8 mouse cellular contexts compared by ENCODE assay signal in genomic region chr19:56723331-56724125, GRCm38 (mm10). TPM values are rescaled to one million over a fixed set of nuclear protein-coding genes. Genes with fewer than 3 reads are reported as not detected.
DNase-seq lines count a peak whose midpoint lies in the region; ATAC-seq and TF ChIP-seq lines count a peak whose summit lies in the region.

No protein-coding gene starts in this region.

- CTCF ChIA-PET in Patski (lab: Charles Lee): no interaction called here

- under 1% methylated on average over 71 of the region's 71 CpGs for WGBS in forebrain, embryonic 11.5 days
- under 1% methylated on average over 71 of the region's 71 CpGs for WGBS in hindbrain, embryonic 10.5 days
- under 1% methylated on average over 68 of the region's 71 CpGs for WGBS in limb, embryonic 15.5 days
- under 1% methylated on average over 71 of the region's 71 CpGs for WGBS in midbrain, embryonic 14.5 days

- peak; percentile 41 for ATAC-seq in Patski
- no peak for ATAC-seq in forebrain, embryonic 11.5 days (replicated peaks; ENCODE audit: low FRiP score)
- no peak for ATAC-seq in limb, embryonic 15.5 days (ENCODE audit: insufficient number of reproducible peaks, low FRiP score, low TSS enrichment, low read depth)
- ATAC-seq in midbrain, embryonic 14.5 days (ENCODE audit: low FRiP score, low TSS enrichment): no peak

- peak overlapping the region; percentile 81 for H3K4me2 ChIP-seq in forebrain, embryonic 11.5 days (ENCODE audit: low read depth, low read length, severe bottlenecking)
- H3K4me2 ChIP-seq in limb, embryonic 15.5 days: peak overlapping the region; percentile 90
- peak overlapping the region; percentile 92 for H3K4me2 ChIP-seq in midbrain, embryonic 14.5 days (ENCODE audit: low read length)

- DNase-seq in CD4-positive helper T cell, adult 2 months (ENCODE audit: low read depth, low spot score): peak; percentile 45
- no peak for DNase-seq in Patski (ENCODE audit: low read depth, low spot score)
- peak; percentile 76 for DNase-seq in forebrain, embryonic 11.5 days (ENCODE audit: low spot score)
- DNase-seq in hindbrain, embryonic 10.5 days (ENCODE audit: low spot score): peak; percentile 67
- DNase-seq in midbrain, embryonic 14.5 days: peak; percentile 66
- DNase-seq in thymus, postnatal 25 days: peak; percentile 3
- DNase-seq in cerebellum, adult 8-10 months: no peak

- POLR2A ChIA-PET in Patski (lab: Charles Lee): interaction anchor here (0.7 kb wide), 1 partner anchor 55 kb away, joined by 6 read pairs; no protein-coding TSS in a partner anchor

- no peaks in the 10 kb centered on the region for H3K9me3 ChIP-seq in forebrain, embryonic 11.5 days (ENCODE audit: control insufficient read depth, low read length)
- no peaks in the 10 kb centered on the region for H3K9me3 ChIP-seq in hindbrain, embryonic 10.5 days
- no peaks in the 10 kb centered on the region for H3K9me3 ChIP-seq in limb, embryonic 15.5 days
- H3K9me3 ChIP-seq in midbrain, embryonic 14.5 days (ENCODE audit: control insufficient read depth, low read length): no peaks in the 10 kb centered on the region

- peak overlapping the region; percentile 23 for H3K9ac ChIP-seq in forebrain, embryonic 11.5 days (ENCODE audit: low read length)
- H3K9ac ChIP-seq in limb, embryonic 15.5 days: 0 out of 2 replicates have a peak overlapping the region, but pooled peaks have one; percentile 20
- H3K9ac ChIP-seq in midbrain, embryonic 14.5 days (replicated peaks; ENCODE audit: low read length): peak overlapping the region; percentile 39; the same call in 1 of the 2 replicates

- in situ Hi-C loops in Patski (cut with MboI; ENCODE audit: low pct_unique_long_range_greater_than_20kb): no loop called here

- no peak for TF ChIP-seq CTCF in Patski (IDR thresholded peaks at IDR 0.05)

- peaks cover 25% of the 10 kb centered on the region for H3K4me1 ChIP-seq in forebrain, embryonic 11.5 days (replicated peaks; ENCODE audit: control insufficient read depth, insufficient read depth, low read length)
- peaks cover 40% of the 10 kb centered on the region for H3K4me1 ChIP-seq in hindbrain, embryonic 10.5 days (replicated peaks)
- H3K4me1 ChIP-seq in limb, embryonic 15.5 days: peaks cover 34% of the 10 kb centered on the region
- H3K4me1 ChIP-seq in midbrain, embryonic 14.5 days (ENCODE audit: control insufficient read depth, insufficient read depth, low read length): peaks cover 27% of the 10 kb centered on the region

- peaks cover 78% of the 10 kb centered on the region for H3K27me3 ChIP-seq in Patski
- H3K27me3 ChIP-seq in forebrain, embryonic 11.5 days (ENCODE audit: control insufficient read depth, insufficient read depth, low read length): peaks cover 65% of the 10 kb centered on the region
- H3K27me3 ChIP-seq in hindbrain, embryonic 10.5 days (ENCODE audit: insufficient read depth, poor library complexity, severe bottlenecking): peaks cover 98% of the 10 kb centered on the region
- H3K27me3 ChIP-seq in limb, embryonic 15.5 days: peaks cover 75% of the 10 kb centered on the region
- peaks cover 64% of the 10 kb centered on the region for H3K27me3 ChIP-seq in midbrain, embryonic 14.5 days (ENCODE audit: control insufficient read depth, insufficient read depth, low read length)

- peak overlapping the region; percentile 44 for H3K4me3 ChIP-seq in forebrain, embryonic 11.5 days (ENCODE audit: low read depth, low read length)
- H3K4me3 ChIP-seq in hindbrain, embryonic 10.5 days: peak overlapping the region; percentile 61
- H3K4me3 ChIP-seq in limb, embryonic 15.5 days: peak overlapping the region; percentile 50
- H3K4me3 ChIP-seq in midbrain, embryonic 14.5 days (replicated peaks; ENCODE audit: low read depth, low read length): peak overlapping the region; percentile 51

- H3K27ac ChIP-seq in forebrain, embryonic 11.5 days (ENCODE audit: low read depth, low read length): no peak overlapping the region
- peak overlapping the region; percentile 31; the same call in 1 of the 2 replicates for H3K27ac ChIP-seq in hindbrain, embryonic 10.5 days
- H3K27ac ChIP-seq in limb, embryonic 15.5 days: no peak overlapping the region
- H3K27ac ChIP-seq in midbrain, embryonic 14.5 days (replicated peaks; ENCODE audit: low read depth, low read length): no peak overlapping the region

- no peaks in the 10 kb centered on the region for H3K36me3 ChIP-seq in forebrain, embryonic 11.5 days (ENCODE audit: control insufficient read depth, insufficient read depth, low read length)
- no peaks in the 10 kb centered on the region for H3K36me3 ChIP-seq in hindbrain, embryonic 10.5 days
- no peaks in the 10 kb centered on the region for H3K36me3 ChIP-seq in limb, embryonic 15.5 days
- no peaks in the 10 kb centered on the region for H3K36me3 ChIP-seq in midbrain, embryonic 14.5 days (ENCODE audit: control insufficient read depth, insufficient read depth, low read length)

RNA-seq across cellular contexts. Expression of gene Adrb1, which starts 1.5 kb away (rescaled TPM):
- not detected for polyA plus RNA-seq in Patski (2021)
- polyA plus RNA-seq in forebrain, embryonic 11.5 days (2014; fragmentation: Nextera tagmentation; extraction: Ambion mirVana): 0.17 and 0.23 TPM in 2 replicates
- polyA plus RNA-seq in hindbrain, embryonic 10.5 days (2016; fragmentation: Nextera tagmentation; extraction: Ambion mirVana): 0.09 and 0.21 TPM in 2 replicates
- 0.30 and 0.79 TPM in 2 replicates for polyA plus RNA-seq in limb, embryonic 15.5 days (2015; fragmentation: Nextera tagmentation; extraction: Ambion mirVana)
- polyA plus RNA-seq in midbrain, embryonic 14.5 days (2014; fragmentation: Nextera tagmentation; extraction: Ambion mirVana): 0.91 and 1.2 TPM in 2 replicates

Comparison
In these comparisons a context has a peak if more than half of its experiments do, and no peak if none do; other contexts are left out.
1. DNase-seq: peak in CD4-positive helper T cell, adult 2 months (single experiment), forebrain, embryonic 11.5 days (single experiment), hindbrain, embryonic 10.5 days (single experiment), midbrain, embryonic 14.5 days (single experiment) and thymus, postnatal 25 days (single experiment); none in Patski (single experiment) and cerebellum, adult 8-10 months (single experiment).
2. Peak in every context shown above with its lines, with median percentiles within 50 percentile points of each other: H3K4me2 ChIP-seq, H3K4me3 ChIP-seq and H3K9ac ChIP-seq.